Comparison of ENCODE assay signal across 8 mouse cellular contexts in the genomic region with DNA sequence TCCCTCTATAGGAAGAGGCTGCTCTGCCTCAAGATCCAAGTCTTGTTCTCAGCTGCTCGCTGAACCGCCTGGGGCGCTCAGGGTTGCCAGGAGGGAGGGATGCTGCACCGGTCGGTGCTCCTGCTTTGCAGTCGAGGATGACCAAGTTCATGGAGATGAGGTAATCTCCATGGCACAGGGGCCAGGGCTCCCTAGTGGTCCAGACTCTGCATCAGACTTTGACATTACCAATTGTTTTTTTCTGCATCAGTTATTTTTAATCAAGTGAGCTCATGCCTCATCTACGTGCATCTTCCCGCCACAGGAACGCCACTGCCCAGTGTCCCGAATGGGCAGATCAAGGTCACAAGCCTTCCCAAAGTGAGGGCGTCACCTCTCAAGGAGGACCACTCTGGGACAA.
A peak's percentile ranks its signal among the peaks of the same experiment; 100 is the strongest.
DNase-seq lines count a peak whose midpoint lies in the region; ATAC-seq lines count a peak whose summit lies in the region.

No protein-coding gene starts in this region.

- H3K36me3 ChIP-seq in kidney, embryonic 15.5 days = no peaks in the 10 kb centered on the region
- H3K36me3 ChIP-seq in embryonic facial prominence, embryonic 13.5 days = no peaks in the 10 kb centered on the region
- H3K36me3 ChIP-seq in hindbrain, embryonic 10.5 days = peaks cover 4% of the 10 kb centered on the region; the same call in 1 of the 2 replicates
- no peaks in the 10 kb centered on the region for H3K36me3 ChIP-seq in midbrain, embryonic 16.5 days (ENCODE audit: control insufficient read depth, insufficient read depth, low read length)

- WGBS in kidney, embryonic 15.5 days = 16% methylated on average over 11 of the region's 11 CpGs
- 51% methylated on average over 11 of the region's 11 CpGs for WGBS in embryonic facial prominence, embryonic 13.5 days
- 57% methylated on average over 11 of the region's 11 CpGs for WGBS in hindbrain, embryonic 10.5 days
- WGBS in midbrain, embryonic 16.5 days = 50% methylated on average over 11 of the region's 11 CpGs

- H3K27ac ChIP-seq in kidney, embryonic 15.5 days = peak overlapping the region; percentile 88
- H3K27ac ChIP-seq in embryonic facial prominence, embryonic 13.5 days = peak overlapping the region; percentile 98
- H3K27ac ChIP-seq in hindbrain, embryonic 10.5 days = peak overlapping the region; percentile 78
- no peak overlapping the region for H3K27ac ChIP-seq in midbrain, embryonic 16.5 days (ENCODE audit: low read length)

- no peak for DNase-seq in kidney, adult 8-10 months
- no peak for DNase-seq in hindbrain, embryonic 10.5 days (ENCODE audit: low spot score)
- no peak for DNase-seq in testis, postnatal 10 days (ENCODE audit: low spot score)
- no peak for DNase-seq in gastrocnemius, adult 8-10 months (ENCODE audit: low spot score in 2 of 2)
- no peak for DNase-seq in frontal cortex, postnatal 36 days (ENCODE audit: low spot score in 2 of 2)

- H3K27me3 ChIP-seq in kidney, embryonic 15.5 days = no peaks in the 10 kb centered on the region
- no peaks in the 10 kb centered on the region for H3K27me3 ChIP-seq in embryonic facial prominence, embryonic 13.5 days
- H3K27me3 ChIP-seq in hindbrain, embryonic 10.5 days (ENCODE audit: insufficient read depth, poor library complexity, severe bottlenecking) = no peaks in the 10 kb centered on the region
- H3K27me3 ChIP-seq in midbrain, embryonic 16.5 days (ENCODE audit: control insufficient read depth, insufficient read depth, low read depth, low read length) = no peaks in the 10 kb centered on the region

- peaks cover 88% of the 10 kb centered on the region for H3K4me1 ChIP-seq in kidney, embryonic 15.5 days
- H3K4me1 ChIP-seq in embryonic facial prominence, embryonic 13.5 days = peaks cover 92% of the 10 kb centered on the region
- H3K4me1 ChIP-seq in hindbrain, embryonic 10.5 days (replicated peaks) = peaks cover 84% of the 10 kb centered on the region
- H3K4me1 ChIP-seq in midbrain, embryonic 16.5 days (ENCODE audit: control insufficient read depth, insufficient read depth, low read length) = peaks cover 69% of the 10 kb centered on the region

- peak overlapping the region; percentile 53 for H3K4me2 ChIP-seq in kidney, embryonic 15.5 days
- peak overlapping the region; percentile 67 for H3K4me2 ChIP-seq in embryonic facial prominence, embryonic 13.5 days
- peak overlapping the region; percentile 17; the same call in 1 of the 2 replicates for H3K4me2 ChIP-seq in midbrain, embryonic 16.5 days (ENCODE audit: low read length)

- 0 out of 2 replicates have a peak overlapping the region, but pooled peaks have one; percentile 12 for H3K9ac ChIP-seq in kidney, embryonic 15.5 days
- H3K9ac ChIP-seq in embryonic facial prominence, embryonic 13.5 days = peak overlapping the region; percentile 83
- no peak overlapping the region for H3K9ac ChIP-seq in midbrain, embryonic 16.5 days (ENCODE audit: low read depth, low read length)

- no peak for ATAC-seq in kidney, embryonic 15.5 days (replicated peaks; ENCODE audit: low FRiP score)
- no peak for ATAC-seq in embryonic facial prominence, embryonic 13.5 days (ENCODE audit: insufficient number of reproducible peaks, insufficient read depth, low FRiP score, low TSS enrichment, low read depth)
- no peak for ATAC-seq in midbrain, embryonic 16.5 days

- peak overlapping the region; percentile 48 for H3K4me3 ChIP-seq in kidney, embryonic 15.5 days (replicated peaks)
- peak overlapping the region; percentile 59 for H3K4me3 ChIP-seq in embryonic facial prominence, embryonic 13.5 days
- peak overlapping the region; percentile 39; the same call in 1 of the 2 replicates for H3K4me3 ChIP-seq in hindbrain, embryonic 10.5 days
- no peak overlapping the region for H3K4me3 ChIP-seq in midbrain, embryonic 16.5 days (ENCODE audit: low read depth, low read length)

- no peaks in the 10 kb centered on the region for H3K9me3 ChIP-seq in kidney, embryonic 15.5 days (replicated peaks)
- H3K9me3 ChIP-seq in embryonic facial prominence, embryonic 13.5 days = no peaks in the 10 kb centered on the region
- H3K9me3 ChIP-seq in hindbrain, embryonic 10.5 days = no peaks in the 10 kb centered on the region
- H3K9me3 ChIP-seq in midbrain, embryonic 16.5 days (replicated peaks; ENCODE audit: control insufficient read depth, low read length, poor library complexity, severe bottlenecking) = no peaks in the 10 kb centered on the region

Comparison
In these comparisons a context has a peak if more than half of its experiments do, and no peak if none do; other contexts are left out.
1. H3K4me2 ChIP-seq: peak in every context shown above with its lines; median percentile 67 in embryonic facial prominence, embryonic 13.5 days; 53 in kidney, embryonic 15.5 days; 17 in midbrain, embryonic 16.5 days.